Mouse (Mus musculus) myocyte (in vitro differentiated cells): ENCODE measurements at regions not wholly inside any gene's neighbourhood (a gene's known extent, or its start where the extent isn't known, plus 50 kb on each side); places are given as distances from the start of the nearest gene placed in this dataset.
"Not testable (repeated sequence)": the region's sequence is repeated elsewhere in the genome, so short reads cannot be mapped to it uniquely, and the experiment has no call there.

Source experiments
- MAX ChIP-seq: IDR thresholded peaks from one replicate; pipeline ENCODE4 v1.6.1; 2011; ENCODE audit warnings: low read depth, mild to moderate bottlenecking, control low read depth
- MYOD1 ChIP-seq, 3 experiments: IDR thresholded peaks; one replicate each; pipeline ENCODE4 v1.6.1; 2011; ENCODE audit warnings: control low read depth in 2 of 3, low read depth in 2 of 3, mild to moderate bottlenecking in 2 of 3, moderate library complexity in 1 of 3; ENCODE audit not compliant: insufficient read length in 2 of 3, control insufficient read depth in 1 of 3
- POLR2A ChIP-seq: IDR thresholded peaks from one replicate; pipeline ENCODE4 v1.6.1; 2011; ENCODE audit warnings: low read depth, mild to moderate bottlenecking, control low read depth, moderate library complexity; ENCODE audit not compliant: insufficient read length
- POLR2AphosphoS2 ChIP-seq: IDR thresholded peaks from one replicate; pipeline ENCODE4 v1.6.1; 2011; ENCODE audit warnings: low read depth, control low read depth; ENCODE audit not compliant: insufficient read length
- TCF12 ChIP-seq: IDR thresholded peaks from one replicate; pipeline ENCODE4 v1.6.1; 2011; ENCODE audit warnings: mild to moderate bottlenecking, control low read depth; ENCODE audit not compliant: poor library complexity, insufficient read depth, severe bottlenecking
- TCF3 ChIP-seq: IDR thresholded peaks from one replicate; pipeline ENCODE4 v1.6.1; 2011; ENCODE audit warnings: low read depth, control low read depth; ENCODE audit not compliant: insufficient read length
- USF1 ChIP-seq: IDR thresholded peaks from one replicate; pipeline ENCODE4 v1.6.1; 2011; ENCODE audit warnings: low read depth, mild to moderate bottlenecking, control low read depth, moderate library complexity

- TF ChIP-seq POLR2A; MYOD1 (IDR thresholded peaks at IDR 0.05; ENCODE audit: control insufficient read depth in 1 of 3, insufficient read length in 2 of 3, low read depth in 2 of 3); USF1; POLR2AphosphoS2; MAX; TCF3; TCF12: not testable (repeated sequence)
Observed at GRCm38 (mm10) chr15:16294553-16294952, 434.0 kb upstream of the Cdh9 start.
